Mouse (Mus musculus) Muller cell, postnatal 12 days (primary cell): ENCODE results near the gene Ptch2.

ENCODE experiments used
- DNase-seq: peaks from one replicate; pipeline ENCODE4 v3.0.0-alpha.2; 2015; ENCODE audit errors: inconsistent ontology term

The Ptch2 gene

GRCm38 (mm10) chr4:117151416-117151815 lies 55.5 kb downstream of the Ptch2 start:
- no peak for DNase-seq

DNA sequence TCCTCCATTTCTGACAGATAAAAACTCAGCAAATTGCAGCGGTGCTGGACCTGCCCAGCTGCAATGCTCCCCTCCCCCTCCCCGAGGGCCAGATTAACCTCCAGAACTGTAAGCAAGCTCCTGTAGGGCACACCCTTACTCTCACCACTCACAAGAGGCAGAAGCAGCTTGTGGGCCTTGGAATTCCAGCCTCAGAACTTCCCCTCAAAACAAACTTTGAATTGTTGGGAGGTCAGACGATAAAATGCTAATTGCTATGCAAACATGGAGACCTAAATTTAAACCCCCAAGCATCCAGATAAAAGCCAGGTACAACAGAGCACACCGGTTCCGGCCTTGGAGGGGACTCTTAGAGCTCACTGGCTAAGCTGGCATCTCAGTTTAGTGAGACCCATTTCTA lies 56.8 kb downstream of the Ptch2 start:
- DNase-seq: no peak

DNA sequence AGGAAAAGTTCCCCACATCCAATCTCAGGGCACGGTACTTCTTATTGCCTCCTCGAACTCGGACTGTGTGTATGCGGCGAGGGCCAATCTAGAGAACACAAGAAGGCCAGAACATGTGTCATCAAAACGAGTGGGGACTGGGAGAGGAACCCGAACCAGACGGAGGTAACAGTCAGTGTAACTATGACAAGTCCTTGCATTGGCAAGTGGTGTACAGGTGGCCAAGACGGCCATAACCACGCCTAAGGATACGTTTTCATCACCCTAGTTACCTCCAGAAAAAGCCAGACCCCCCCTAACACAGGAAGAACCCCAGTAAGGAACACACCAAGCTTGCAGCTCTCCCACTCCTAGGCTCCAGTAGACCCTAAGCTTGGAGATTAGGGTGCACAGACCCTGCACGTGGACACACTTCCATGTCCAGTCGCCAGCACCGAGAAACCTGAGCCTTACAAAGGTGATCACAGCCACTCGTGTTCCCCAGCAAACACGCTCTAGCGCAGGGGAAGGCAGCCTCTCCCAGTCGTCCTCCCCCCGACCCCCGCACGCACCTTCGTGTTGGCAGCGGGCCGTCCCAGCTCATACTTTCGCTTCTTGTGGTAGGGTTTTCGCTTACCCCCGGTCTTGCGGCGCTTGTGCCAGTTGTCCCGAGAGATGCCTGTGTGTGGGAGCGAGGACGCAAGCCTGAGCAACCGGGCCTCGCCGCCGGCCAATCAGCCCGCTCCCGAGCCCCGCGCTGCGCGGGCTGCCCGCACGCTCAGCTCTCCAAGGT lies 59.3 kb downstream of the Ptch2 start:
- peak; percentile 10 for DNase-seq

GRCm38 (mm10) chr4:117155792-117156355 lies 60.0 kb downstream of the Ptch2 start, which contains the start of gene Rps8:
Gene Rps8, minus strand, starts transcription at chr4:117156243.
- peak; percentile 88 for DNase-seq

DNA sequence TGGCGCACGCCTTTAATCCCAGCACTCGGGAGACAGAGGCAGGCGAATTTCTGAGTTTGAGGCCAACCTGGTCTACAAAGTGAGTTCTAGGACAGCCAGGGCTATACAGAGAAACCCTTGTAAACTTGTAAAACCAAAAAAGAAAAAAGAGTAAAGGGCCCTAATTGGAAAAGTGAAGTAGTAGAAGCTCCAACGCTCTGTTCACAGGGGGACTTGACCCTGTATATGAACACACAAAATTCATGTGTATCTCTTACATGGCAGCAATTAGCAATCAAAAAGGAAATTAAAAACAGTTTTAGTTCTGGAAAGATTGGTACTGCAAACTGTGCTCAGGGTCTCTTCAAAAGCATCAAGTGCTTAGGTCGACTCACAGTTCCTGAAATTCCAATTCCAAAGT lies 60.5 kb downstream of the Ptch2 start:
- DNase-seq: no peak

DNA sequence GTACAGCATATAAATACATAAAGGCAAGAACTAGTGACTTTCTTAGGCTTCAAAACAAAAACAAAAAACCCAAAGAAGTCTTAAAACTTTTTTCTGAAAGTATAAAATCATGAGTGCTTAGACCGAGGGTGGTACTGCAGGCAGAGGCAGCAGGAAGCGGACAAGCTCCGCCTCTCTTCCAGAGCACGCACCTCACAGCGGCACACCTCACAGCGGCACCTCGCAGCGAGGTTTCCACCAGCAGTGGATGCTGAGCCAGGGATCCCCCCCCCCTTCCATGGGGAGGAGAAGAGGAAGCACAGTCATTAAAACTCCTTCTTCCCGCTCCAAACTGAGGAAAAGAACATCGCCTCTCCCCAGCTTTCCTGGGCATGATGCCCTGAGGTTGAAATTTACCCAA lies 63.8 kb downstream of the Ptch2 start:
- DNase-seq: no peak

DNA sequence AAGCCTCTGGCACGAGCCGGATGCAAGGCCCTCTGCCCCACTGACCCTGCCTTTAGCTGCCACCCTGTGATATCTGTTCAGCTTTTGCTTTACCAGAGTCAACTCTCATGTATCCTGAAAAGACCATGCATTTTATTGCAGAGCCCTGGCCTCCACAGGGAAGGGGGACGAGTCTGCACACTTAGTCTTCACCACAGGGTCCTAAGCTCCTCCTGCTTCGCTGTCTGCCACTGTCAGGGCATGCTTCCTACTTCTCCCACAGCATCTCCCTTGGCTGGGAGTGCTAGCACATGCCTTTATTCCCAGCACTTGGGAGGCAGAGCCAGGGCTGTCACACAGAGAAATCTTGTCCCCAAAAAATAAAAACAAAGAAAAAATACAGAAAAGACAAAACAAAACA lies 65.3 kb downstream of the Ptch2 start:
- DNase-seq: no peak
